Mouse (Mus musculus): ENCODE measurements at regions not wholly inside any gene's neighbourhood (a gene's known extent, or its start where the extent isn't known, plus 50 kb on each side); places are given as distances from the start of the nearest gene placed in this dataset.

GRCm38 (mm10) chr5:118354871-118355270, 109.8 kb downstream of the 2410131K14Rik start:
- no peak for ATAC-seq (ENCODE audit: extremely low read depth, insufficient number of reproducible peaks, low FRiP score, low TSS enrichment)
- Histone ChIP-seq H3K36me3 (no peaks in the 10 kb centered on the region), H3K27me3 (replicated peaks) (0 out of 2 replicates have a peak, but pooled peaks cover 2% of the 10 kb centered on the region), H3K4me2 (no peak overlapping the region), H3K9ac (no peak overlapping the region), H3K4me1 (peaks cover 32% of the 10 kb centered on the region), H3K27ac (replicated peaks) (peak overlapping the region; percentile 39; the same call in 1 of the 2 replicates), H3K9me3 (no peaks in the 10 kb centered on the region; the same call in 1 of the 2 replicates), H3K4me3 (no peak overlapping the region)
- WGBS, result 35% methylated on average over 3 of the region's 3 CpGs

- ATAC-seq (ENCODE audit: extremely low read depth, insufficient number of reproducible peaks, low FRiP score, low TSS enrichment), result no peak
- H3K9ac ChIP-seq, result 0 out of 2 replicates have a peak overlapping the region, but pooled peaks have one; percentile 16
Measured at GRCm38 (mm10) chr5:118355287-118355686, 110.3 kb downstream of the 2410131K14Rik start.

GRCm38 (mm10) chr5:118355691-118356337, 110.8 kb downstream of the 2410131K14Rik start:
- H3K27ac ChIP-seq (replicated peaks), result peak overlapping the region; percentile 62
- 59% methylated on average over 11 of the region's 11 CpGs for WGBS
- H3K36me3 ChIP-seq, result no peaks in the 10 kb centered on the region
- peak overlapping the region; percentile 47; the same call in 1 of the 2 replicates for H3K9ac ChIP-seq
- H3K4me3 ChIP-seq, result no peak overlapping the region
- peaks cover 39% of the 10 kb centered on the region for H3K4me1 ChIP-seq
- peaks cover 9% of the 10 kb centered on the region; the same call in 1 of the 2 replicates for H3K27me3 ChIP-seq (replicated peaks)
- ATAC-seq (ENCODE audit: extremely low read depth, insufficient number of reproducible peaks, low FRiP score, low TSS enrichment), result peak; percentile 61; the same call in 1 of the 2 replicates
- no peaks in the 10 kb centered on the region; the same call in 1 of the 2 replicates for H3K9me3 ChIP-seq
- no peak overlapping the region for H3K4me2 ChIP-seq

More at GRCm38 (mm10) chr5:118355287-118355686, 110.3 kb downstream of the 2410131K14Rik start:
- Histone ChIP-seq H3K27ac (replicated peaks) (peak overlapping the region; percentile 39; the same call in 1 of the 2 replicates), H3K9me3 (no peaks in the 10 kb centered on the region; the same call in 1 of the 2 replicates), H3K4me1 (peaks cover 35% of the 10 kb centered on the region), H3K4me3 (no peak overlapping the region), H3K27me3 (replicated peaks) (peaks cover 4% of the 10 kb centered on the region; the same call in 1 of the 2 replicates), H3K36me3 (no peaks in the 10 kb centered on the region), H3K4me2 (no peak overlapping the region)
- 77% methylated on average over 5 of the region's 5 CpGs for WGBS

GRCm38 (mm10) chr5:118359646-118360373, 114.8 kb downstream of the 2410131K14Rik start:
- Histone ChIP-seq H3K4me3 (no peak overlapping the region), H3K27ac (replicated peaks) (no peak overlapping the region), H3K4me2 (peak overlapping the region; percentile 7; the same call in 1 of the 2 replicates), H3K27me3 (replicated peaks) (peaks cover 16% of the 10 kb centered on the region; the same call in 1 of the 2 replicates), H3K36me3 (no peaks in the 10 kb centered on the region), H3K9me3 (no peaks in the 10 kb centered on the region), H3K4me1 (peaks cover 29% of the 10 kb centered on the region), H3K9ac (0 out of 2 replicates have a peak overlapping the region, but pooled peaks have one; percentile 14)
- WGBS, result 50% methylated on average over 13 of the region's 13 CpGs
- ATAC-seq (ENCODE audit: extremely low read depth, insufficient number of reproducible peaks, low FRiP score, low TSS enrichment), result no peak

- no peak overlapping the region for H3K27ac ChIP-seq (replicated peaks)
Measured at GRCm38 (mm10) chr5:118360374-118361064, 115.5 kb downstream of the 2410131K14Rik start.

GRCm38 (mm10) chr5:118361133-118361852, 116.3 kb downstream of the 2410131K14Rik start:
- Histone ChIP-seq H3K4me1 (peaks cover 14% of the 10 kb centered on the region), H3K4me3 (no peak overlapping the region), H3K4me2 (no peak overlapping the region), H3K36me3 (no peaks in the 10 kb centered on the region), H3K27ac (replicated peaks) (no peak overlapping the region), H3K9me3 (no peaks in the 10 kb centered on the region), H3K27me3 (replicated peaks) (peaks cover 16% of the 10 kb centered on the region; the same call in 1 of the 2 replicates), H3K9ac (no peak overlapping the region)
- WGBS, result 62% methylated on average over 13 of the region's 13 CpGs
- no peak for ATAC-seq (ENCODE audit: extremely low read depth, insufficient number of reproducible peaks, low FRiP score, low TSS enrichment)

More at GRCm38 (mm10) chr5:118360374-118361064, 115.5 kb downstream of the 2410131K14Rik start:
- H3K9ac ChIP-seq, result 0 out of 2 replicates have a peak overlapping the region, but pooled peaks have one; percentile 14
- ATAC-seq (ENCODE audit: extremely low read depth, insufficient number of reproducible peaks, low FRiP score, low TSS enrichment), result no peak
- peaks cover 22% of the 10 kb centered on the region for H3K4me1 ChIP-seq
- WGBS, result 58% methylated on average over 16 of the region's 16 CpGs
- no peak overlapping the region for H3K4me3 ChIP-seq
- H3K36me3 ChIP-seq, result no peaks in the 10 kb centered on the region
- no peaks in the 10 kb centered on the region for H3K9me3 ChIP-seq
- H3K27me3 ChIP-seq (replicated peaks), result peaks cover 16% of the 10 kb centered on the region; the same call in 1 of the 2 replicates
- H3K4me2 ChIP-seq, result peak overlapping the region; percentile 7; the same call in 1 of the 2 replicates

- WGBS, result 67% methylated on average over 8 of the region's 8 CpGs
- no peaks in the 10 kb centered on the region for H3K9me3 ChIP-seq
Measured at GRCm38 (mm10) chr5:118361853-118362406, 116.9 kb downstream of the 2410131K14Rik start.

GRCm38 (mm10) chr5:118362738-118363137, 117.7 kb downstream of the 2410131K14Rik start:
- WGBS, result 60% methylated on average over 4 of the region's 4 CpGs
- Histone ChIP-seq H3K36me3 (no peaks in the 10 kb centered on the region), H3K9me3 (no peaks in the 10 kb centered on the region), H3K4me3 (no peak overlapping the region), H3K27me3 (replicated peaks) (peaks cover 15% of the 10 kb centered on the region; the same call in 1 of the 2 replicates), H3K4me2 (no peak overlapping the region), H3K27ac (replicated peaks) (no peak overlapping the region), H3K4me1 (peaks cover 27% of the 10 kb centered on the region), H3K9ac (no peak overlapping the region)
- ATAC-seq (ENCODE audit: extremely low read depth, insufficient number of reproducible peaks, low FRiP score, low TSS enrichment), result no peak

More at GRCm38 (mm10) chr5:118361853-118362406, 116.9 kb downstream of the 2410131K14Rik start:
- Histone ChIP-seq H3K4me2 (no peak overlapping the region), H3K27me3 (replicated peaks) (peaks cover 16% of the 10 kb centered on the region; the same call in 1 of the 2 replicates), H3K4me1 (peaks cover 20% of the 10 kb centered on the region), H3K27ac (replicated peaks) (no peak overlapping the region), H3K9ac (no peak overlapping the region), H3K4me3 (no peak overlapping the region), H3K36me3 (no peaks in the 10 kb centered on the region)
- ATAC-seq (ENCODE audit: extremely low read depth, insufficient number of reproducible peaks, low FRiP score, low TSS enrichment), result no peak

- Histone ChIP-seq H3K36me3 (no peaks in the 10 kb centered on the region), H3K27ac (replicated peaks) (no peak overlapping the region), H3K4me1 (peaks cover 27% of the 10 kb centered on the region), H3K9me3 (no peaks in the 10 kb centered on the region), H3K4me3 (no peak overlapping the region), H3K4me2 (no peak overlapping the region), H3K27me3 (replicated peaks) (peaks cover 14% of the 10 kb centered on the region; the same call in 1 of the 2 replicates), H3K9ac (no peak overlapping the region)
- WGBS, result 48% methylated on average over 6 of the region's 6 CpGs
- no peak for ATAC-seq (ENCODE audit: extremely low read depth, insufficient number of reproducible peaks, low FRiP score, low TSS enrichment)
Measured at GRCm38 (mm10) chr5:118363154-118363553, 118.1 kb downstream of the 2410131K14Rik start.

GRCm38 (mm10) chr5:118364646-118365045, 119.6 kb downstream of the 2410131K14Rik start:
- ATAC-seq (ENCODE audit: extremely low read depth, insufficient number of reproducible peaks, low FRiP score, low TSS enrichment), result no peak
- Histone ChIP-seq H3K27me3 (replicated peaks) (peaks cover 14% of the 10 kb centered on the region; the same call in 1 of the 2 replicates), H3K27ac (replicated peaks) (no peak overlapping the region), H3K9ac (no peak overlapping the region), H3K4me3 (no peak overlapping the region), H3K4me1 (peaks cover 25% of the 10 kb centered on the region), H3K36me3 (no peaks in the 10 kb centered on the region), H3K4me2 (no peak overlapping the region), H3K9me3 (no peaks in the 10 kb centered on the region)
- 83% methylated on average over 4 of the region's 4 CpGs for WGBS

All from heart, embryonic 13.5 days (tissue).